Mouse (Mus musculus) olfactory bulb, adult 2 months (tissue): ENCODE results near the gene Fsip2. TPM values are rescaled to one million over a fixed set of nuclear protein-coding genes. Genes with fewer than 3 reads are reported as not detected.

ENCODE experiments used
- H3K27ac ChIP-seq: fragments of 200-500 bp; 2 replicates; pipeline ENCODE4 v1.5.1; 2012; ENCODE audit warnings: low read depth, low read length; ENCODE audit not compliant: insufficient read depth
- H3K4me1 ChIP-seq: fragments of 200-500 bp; 2 replicates; pipeline ENCODE4 v1.6.1; 2012; ENCODE audit warnings: low read length; ENCODE audit not compliant: control insufficient read depth, insufficient read depth
- H3K4me3 ChIP-seq: fragments of 200-500 bp; 2 replicates; pipeline ENCODE4 v1.5.1; 2012; ENCODE audit warnings: mild to moderate bottlenecking, low read depth, low read length, moderate library complexity; ENCODE audit not compliant: insufficient read depth
- CTCF ChIP-seq: fragments of 200-500 bp; IDR thresholded peaks from 2 replicates; pipeline ENCODE4 v1.5.1; 2012; ENCODE audit warnings: low read depth, mild to moderate bottlenecking, low read length, moderate library complexity; ENCODE audit not compliant: insufficient read depth
- POLR2A ChIP-seq: fragments of 200-500 bp; IDR thresholded peaks from 2 replicates; pipeline ENCODE4 v1.6.1; 2012; ENCODE audit warnings: mild to moderate bottlenecking, low read depth, low read length, moderate library complexity; ENCODE audit not compliant: insufficient read depth
- WGBS: fragments of 180-500 bp; shearing (Covaris S2); methylation state at CpG from one replicate; pipeline ENCODE4 v1.1.7; 2018; 5-methylcytosine and 5-hydroxymethylcytosine counted together
- polyA plus RNA-seq: library from polyadenylated mRNA; stranded (reverse); fragments of >200 nt; gene quantifications from 2 replicates; pipeline ENCODE4 v1.2.4, GENCODE M21; 2012; ENCODE audit warnings: low replicate concordance; ENCODE audit not compliant: missing spikeins, insufficient read depth, insufficient read length

Gene Fsip2
- polyA plus RNA-seq: not detected in 2 replicates

- no peak for TF ChIP-seq CTCF
- TF ChIP-seq POLR2A: no peak
- Histone ChIP-seq H3K27ac (no peak within 1 kb of the TSS), H3K4me3 (no peak within 1 kb of the TSS), H3K4me1 (no peaks in the 10 kb centered on the region)
- 94% methylated on average over 17 of the region's 17 CpGs for WGBS
These were observed at the start of gene Fsip2 for GRCm38 (mm10) chr2:82943472-82943871. Fsip2 (plus strand) TSS chr2:82943634.

GRCm38 (mm10) chr2:82963443-82963842 is 20.0 kb downstream of the Fsip2 start:
- no peaks in the 10 kb centered on the region for H3K4me1 ChIP-seq
- no peak overlapping the region for H3K4me3 ChIP-seq
- WGBS: 93% methylated on average over 3 of the region's 3 CpGs
- no peak overlapping the region for H3K27ac ChIP-seq
- TF ChIP-seq CTCF (no peak), POLR2A (no peak)

GRCm38 (mm10) chr2:83025853-83026252 is 82.4 kb downstream of the Fsip2 start:
- WGBS: 86% methylated on average over 7 of the region's 7 CpGs
- TF ChIP-seq CTCF (no peak), POLR2A (no peak)
- Histone ChIP-seq H3K27ac (no peak overlapping the region), H3K4me3 (no peak overlapping the region), H3K4me1 (no peaks in the 10 kb centered on the region)

- no peaks in the 10 kb centered on the region for H3K4me1 ChIP-seq
- 75% methylated on average over 5 of the region's 5 CpGs for WGBS
- H3K4me3 ChIP-seq: no peak overlapping the region
- TF ChIP-seq CTCF (no peak), POLR2A (no peak)
- no peak overlapping the region for H3K27ac ChIP-seq
These were observed 109.7 kb downstream of the Fsip2 start for GRCm38 (mm10) chr2:83052914-83053690.
